Mouse (Mus musculus): ENCODE data around the gene Zbtb24. TPM values are rescaled to one million over a fixed set of nuclear protein-coding genes. Genes with fewer than 3 reads are reported as not detected.
A peak's percentile ranks its signal among the peaks of the same experiment; 100 is the strongest.

The Zbtb24 gene
- polyA plus RNA-seq, 1 experiment from 2014 or later: 19.8 TPM

- Histone ChIP-seq H3K4me3 (no peak overlapping the region), H3K9ac (no peak overlapping the region), H3K4me2 (no peak overlapping the region), H3K4me1 (no peaks in the 10 kb centered on the region), H3K27me3 (replicated peaks) (peaks cover 4% of the 10 kb centered on the region), H3K27ac (no peak overlapping the region), H3K36me3 (replicated peaks) (no peaks in the 10 kb centered on the region), H3K9me3 (no peaks in the 10 kb centered on the region)
- WGBS: 49% methylated on average over 3 of the region's 3 CpGs
- no peak for ATAC-seq (replicated peaks)
Measured at GRCm38 (mm10) chr10:41435141-41435540, 15.0 kb upstream of the Zbtb24 start.

GRCm38 (mm10) chr10:41448216-41448615, 2.0 kb upstream of the Zbtb24 start:
- H3K36me3 ChIP-seq (replicated peaks): 0 out of 2 replicates have a peak, but pooled peaks cover 8% of the 10 kb centered on the region
- WGBS: 84% methylated on average over 1 of the region's 1 CpGs
- H3K9me3 ChIP-seq: no peaks in the 10 kb centered on the region
- no peak overlapping the region for H3K9ac ChIP-seq
- peaks cover 33% of the 10 kb centered on the region for H3K4me1 ChIP-seq
- no peak overlapping the region for H3K4me2 ChIP-seq
- H3K27me3 ChIP-seq (replicated peaks): no peaks in the 10 kb centered on the region
- ATAC-seq (replicated peaks): no peak
- H3K27ac ChIP-seq: no peak overlapping the region
- H3K4me3 ChIP-seq: no peak overlapping the region

GRCm38 (mm10) chr10:41449684-41450083, 499 bp upstream of the Zbtb24 start:
- Histone ChIP-seq H3K4me1 (peaks cover 41% of the 10 kb centered on the region), H3K27ac (peak overlapping the region; percentile 87), H3K4me3 (peak overlapping the region; percentile 96), H3K9ac (peak overlapping the region; percentile 87), H3K4me2 (peak overlapping the region; percentile 83), H3K9me3 (no peaks in the 10 kb centered on the region), H3K27me3 (replicated peaks) (no peaks in the 10 kb centered on the region), H3K36me3 (replicated peaks) (0 out of 2 replicates have a peak, but pooled peaks cover 8% of the 10 kb centered on the region)
- WGBS: 9% methylated on average over 14 of the region's 14 CpGs
- peak; percentile 83 for ATAC-seq (replicated peaks)

- ATAC-seq (replicated peaks): peak; percentile 21
- Histone ChIP-seq H3K36me3 (replicated peaks) (0 out of 2 replicates have a peak, but pooled peaks cover 11% of the 10 kb centered on the region), H3K4me2 (peak overlapping the region; percentile 83), H3K27me3 (replicated peaks) (no peaks in the 10 kb centered on the region), H3K9ac (peak overlapping the region; percentile 87), H3K4me3 (peak overlapping the region; percentile 96), H3K27ac (no peak overlapping the region), H3K9me3 (no peaks in the 10 kb centered on the region), H3K4me1 (peaks cover 44% of the 10 kb centered on the region)
- WGBS: 56% methylated on average over 18 of the region's 18 CpGs
Measured at GRCm38 (mm10) chr10:41450780-41451522, 768 bp downstream of the Zbtb24 start.

- Histone ChIP-seq H3K27ac (no peak overlapping the region), H3K36me3 (replicated peaks) (0 out of 2 replicates have a peak, but pooled peaks cover 17% of the 10 kb centered on the region), H3K4me2 (peak overlapping the region; percentile 83; the same call in 1 of the 2 replicates), H3K9ac (no peak overlapping the region), H3K4me1 (peaks cover 44% of the 10 kb centered on the region), H3K27me3 (replicated peaks) (no peaks in the 10 kb centered on the region), H3K4me3 (no peak overlapping the region), H3K9me3 (no peaks in the 10 kb centered on the region)
- ATAC-seq (replicated peaks): no peak
- 96% methylated on average over 9 of the region's 9 CpGs for WGBS
Measured at GRCm38 (mm10) chr10:41451656-41452055, 1.5 kb downstream of the Zbtb24 start.

GRCm38 (mm10) chr10:41452791-41453190, 2.6 kb downstream of the Zbtb24 start:
- Histone ChIP-seq H3K9ac (no peak overlapping the region), H3K4me2 (no peak overlapping the region), H3K27me3 (replicated peaks) (no peaks in the 10 kb centered on the region), H3K4me3 (no peak overlapping the region), H3K9me3 (no peaks in the 10 kb centered on the region), H3K4me1 (peaks cover 44% of the 10 kb centered on the region), H3K36me3 (replicated peaks) (0 out of 2 replicates have a peak, but pooled peaks cover 19% of the 10 kb centered on the region), H3K27ac (no peak overlapping the region)
- ATAC-seq (replicated peaks): no peak
- WGBS: 92% methylated on average over 3 of the region's 3 CpGs

- H3K4me1 ChIP-seq: 0 out of 2 replicates have a peak, but pooled peaks cover 2% of the 10 kb centered on the region
- H3K9ac ChIP-seq: no peak overlapping the region
- H3K4me3 ChIP-seq: no peak overlapping the region
- no peaks in the 10 kb centered on the region for H3K27me3 ChIP-seq (replicated peaks)
- no peak for ATAC-seq (replicated peaks)
- WGBS: 77% methylated on average over 4 of the region's 4 CpGs
- H3K4me2 ChIP-seq: no peak overlapping the region
- peaks cover 22% of the 10 kb centered on the region for H3K36me3 ChIP-seq (replicated peaks)
- H3K27ac ChIP-seq: no peak overlapping the region
- no peaks in the 10 kb centered on the region for H3K9me3 ChIP-seq
Measured at GRCm38 (mm10) chr10:41459990-41460389, 9.8 kb downstream of the Zbtb24 start.

GRCm38 (mm10) chr10:41460501-41460900, 10.3 kb downstream of the Zbtb24 start:
- H3K27ac ChIP-seq: no peak overlapping the region
- no peak overlapping the region for H3K9ac ChIP-seq
- ATAC-seq (replicated peaks): no peak
- H3K4me1 ChIP-seq: no peaks in the 10 kb centered on the region
- peaks cover 22% of the 10 kb centered on the region for H3K36me3 ChIP-seq (replicated peaks)
- H3K27me3 ChIP-seq (replicated peaks): no peaks in the 10 kb centered on the region
- no peaks in the 10 kb centered on the region for H3K9me3 ChIP-seq
- WGBS: 28% methylated on average over 2 of the region's 2 CpGs
- H3K4me2 ChIP-seq: no peak overlapping the region
- H3K4me3 ChIP-seq: no peak overlapping the region

- Histone ChIP-seq H3K4me3 (no peak overlapping the region), H3K27me3 (replicated peaks) (no peaks in the 10 kb centered on the region), H3K4me2 (no peak overlapping the region), H3K36me3 (replicated peaks) (peaks cover 21% of the 10 kb centered on the region), H3K9ac (no peak overlapping the region), H3K9me3 (no peaks in the 10 kb centered on the region), H3K4me1 (no peaks in the 10 kb centered on the region), H3K27ac (no peak overlapping the region)
- ATAC-seq (replicated peaks): no peak
- 91% methylated on average over 3 of the region's 3 CpGs for WGBS
Measured at GRCm38 (mm10) chr10:41461057-41461722, 11.0 kb downstream of the Zbtb24 start.

- no peak for ATAC-seq (replicated peaks)
- 38% methylated on average over 15 of the region's 15 CpGs for WGBS
- Histone ChIP-seq H3K36me3 (replicated peaks) (peaks cover 10% of the 10 kb centered on the region), H3K9me3 (no peaks in the 10 kb centered on the region), H3K9ac (no peak overlapping the region), H3K4me3 (no peak overlapping the region), H3K4me1 (no peaks in the 10 kb centered on the region), H3K27ac (no peak overlapping the region), H3K4me2 (no peak overlapping the region), H3K27me3 (replicated peaks) (no peaks in the 10 kb centered on the region)
Measured at GRCm38 (mm10) chr10:41464401-41464955, 14.3 kb downstream of the Zbtb24 start.

GRCm38 (mm10) chr10:41467325-41467724, 17.1 kb downstream of the Zbtb24 start:
- 37% methylated on average over 6 of the region's 6 CpGs for WGBS
- Histone ChIP-seq H3K9ac (no peak overlapping the region), H3K9me3 (no peaks in the 10 kb centered on the region), H3K4me2 (no peak overlapping the region), H3K27ac (no peak overlapping the region), H3K4me3 (no peak overlapping the region), H3K27me3 (replicated peaks) (no peaks in the 10 kb centered on the region), H3K4me1 (no peaks in the 10 kb centered on the region), H3K36me3 (replicated peaks) (peaks cover 10% of the 10 kb centered on the region)
- no peak for ATAC-seq (replicated peaks)

- ATAC-seq (replicated peaks): no peak
- no peaks in the 10 kb centered on the region; the same call in 1 of the 2 replicates for H3K36me3 ChIP-seq (replicated peaks)
- H3K4me3 ChIP-seq: no peak overlapping the region
- H3K4me2 ChIP-seq: no peak overlapping the region
- peaks cover under 1% of the 10 kb centered on the region for H3K4me1 ChIP-seq
- no peak overlapping the region for H3K27ac ChIP-seq
- no peaks in the 10 kb centered on the region for H3K9me3 ChIP-seq
- 87% methylated on average over 3 of the region's 3 CpGs for WGBS
- no peak overlapping the region for H3K9ac ChIP-seq
- H3K27me3 ChIP-seq (replicated peaks): no peaks in the 10 kb centered on the region
Measured at GRCm38 (mm10) chr10:41470693-41471092, 20.5 kb downstream of the Zbtb24 start.
